Mouse (Mus musculus): Measurements from ENCODE around the gene Ywhag. TPM values are rescaled to one million over a fixed set of nuclear protein-coding genes. Genes with fewer than 3 reads are reported as not detected.
A peak's percentile ranks its signal among the peaks of the same experiment; 100 is the strongest.

The Ywhag gene
- polyA plus RNA-seq, 1 experiment from 2014 or later: 66.8 TPM

GRCm38 (mm10) chr5:135962492-135963279 lies 28.3 kb upstream of the Ywhag start:
- peak overlapping the region; percentile 89 for H3K4me2 ChIP-seq (ENCODE audit: low read depth, low read length)
- H3K36me3 ChIP-seq (replicated peaks; ENCODE audit: insufficient read depth, low read length): no peaks in the 10 kb centered on the region
- H3K9ac ChIP-seq (replicated peaks): peak overlapping the region; percentile 72
- no peaks in the 10 kb centered on the region for H3K27me3 ChIP-seq (ENCODE audit: insufficient read depth, low read length)
- peak overlapping the region; percentile 52 for H3K4me3 ChIP-seq (ENCODE audit: low read depth, low read length)
- TF ChIP-seq CTCF (IDR thresholded peaks at IDR 0.05; ENCODE audit: low read depth) (peak; percentile 45), EP300 (IDR thresholded peaks at IDR 0.05; ENCODE audit: low read depth) (0 out of 2 replicates have a peak, but pooled peaks have one; percentile 9)
- WGBS (ENCODE audit: insufficient replicate concordance): under 1% methylated on average over 60 of the region's 64 CpGs
- H3K4me1 ChIP-seq (ENCODE audit: insufficient read depth): peaks cover 42% of the 10 kb centered on the region
- peak; percentile 92 for ATAC-seq
- H3K9me3 ChIP-seq (ENCODE audit: low read length): no peaks in the 10 kb centered on the region
- H3K27ac ChIP-seq (ENCODE audit: low read depth): peak overlapping the region; percentile 98
- peak; percentile 98 for DNase-seq

- Histone ChIP-seq H3K4me1 (ENCODE audit: insufficient read depth) (peaks cover 44% of the 10 kb centered on the region), H3K9ac (replicated peaks) (peak overlapping the region; percentile 72)
- 0% methylated on average over 11 of the region's 11 CpGs for WGBS (ENCODE audit: insufficient replicate concordance)
Measured at GRCm38 (mm10) chr5:135962125-135962491, 27.7 kb upstream of the Ywhag start.

GRCm38 (mm10) chr5:135960909-135961635 lies 26.7 kb upstream of the Ywhag start:
- Histone ChIP-seq H3K36me3 (replicated peaks; ENCODE audit: insufficient read depth, low read length) (no peaks in the 10 kb centered on the region), H3K4me1 (ENCODE audit: insufficient read depth) (peaks cover 55% of the 10 kb centered on the region), H3K9ac (replicated peaks) (peak overlapping the region; percentile 72), H3K4me3 (ENCODE audit: low read depth, low read length) (peak overlapping the region; percentile 52), H3K27ac (ENCODE audit: low read depth) (peak overlapping the region; percentile 98), H3K9me3 (ENCODE audit: low read length) (no peaks in the 10 kb centered on the region), H3K4me2 (ENCODE audit: low read depth, low read length) (peak overlapping the region; percentile 89), H3K27me3 (ENCODE audit: insufficient read depth, low read length) (no peaks in the 10 kb centered on the region)
- DNase-seq: no peak
- 88% methylated on average over 15 of the region's 15 CpGs for WGBS (ENCODE audit: insufficient replicate concordance)
- ATAC-seq: no peak
- TF ChIP-seq EP300 (IDR thresholded peaks at IDR 0.05; ENCODE audit: low read depth) (no peak), CTCF (IDR thresholded peaks at IDR 0.05; ENCODE audit: low read depth) (no peak)

More at GRCm38 (mm10) chr5:135962125-135962491, 27.7 kb upstream of the Ywhag start:
- peak overlapping the region; percentile 98 for H3K27ac ChIP-seq (ENCODE audit: low read depth)
- TF ChIP-seq CTCF (IDR thresholded peaks at IDR 0.05; ENCODE audit: low read depth) (0 out of 2 replicates have a peak, but pooled peaks have one; percentile 29), EP300 (IDR thresholded peaks at IDR 0.05; ENCODE audit: low read depth) (0 out of 2 replicates have a peak, but pooled peaks have one; percentile 34)
- peak overlapping the region; percentile 52 for H3K4me3 ChIP-seq (ENCODE audit: low read depth, low read length)
- ATAC-seq (no peak), DNase-seq (no peak)
- H3K27me3 ChIP-seq (ENCODE audit: insufficient read depth, low read length): no peaks in the 10 kb centered on the region
- H3K4me2 ChIP-seq (ENCODE audit: low read depth, low read length): peak overlapping the region; percentile 89
- H3K9me3 ChIP-seq (ENCODE audit: low read length): no peaks in the 10 kb centered on the region
- no peaks in the 10 kb centered on the region for H3K36me3 ChIP-seq (replicated peaks; ENCODE audit: insufficient read depth, low read length)

GRCm38 (mm10) chr5:135959911-135960310 lies 25.5 kb upstream of the Ywhag start:
- Histone ChIP-seq H3K27me3 (ENCODE audit: insufficient read depth, low read length) (no peaks in the 10 kb centered on the region), H3K9ac (replicated peaks) (no peak overlapping the region), H3K27ac (ENCODE audit: low read depth) (no peak overlapping the region), H3K4me2 (ENCODE audit: low read depth, low read length) (no peak overlapping the region), H3K4me3 (ENCODE audit: low read depth, low read length) (no peak overlapping the region), H3K36me3 (replicated peaks; ENCODE audit: insufficient read depth, low read length) (no peaks in the 10 kb centered on the region), H3K9me3 (ENCODE audit: low read length) (no peaks in the 10 kb centered on the region), H3K4me1 (ENCODE audit: insufficient read depth) (peaks cover 51% of the 10 kb centered on the region)
- WGBS (ENCODE audit: insufficient replicate concordance): 95% methylated on average over 7 of the region's 7 CpGs
- TF ChIP-seq EP300 (IDR thresholded peaks at IDR 0.05; ENCODE audit: low read depth): no peak
- TF ChIP-seq CTCF (IDR thresholded peaks at IDR 0.05; ENCODE audit: low read depth): no peak
- ATAC-seq (no peak), DNase-seq (no peak)

- Histone ChIP-seq H3K4me1 (ENCODE audit: insufficient read depth) (peaks cover 50% of the 10 kb centered on the region), H3K27ac (ENCODE audit: low read depth) (peak overlapping the region; percentile 86), H3K27me3 (ENCODE audit: insufficient read depth, low read length) (no peaks in the 10 kb centered on the region), H3K4me2 (ENCODE audit: low read depth, low read length) (peak overlapping the region; percentile 63; the same call in 1 of the 2 replicates), H3K4me3 (ENCODE audit: low read depth, low read length) (no peak overlapping the region), H3K9ac (replicated peaks) (no peak overlapping the region), H3K9me3 (ENCODE audit: low read length) (no peaks in the 10 kb centered on the region), H3K36me3 (replicated peaks; ENCODE audit: insufficient read depth, low read length) (no peaks in the 10 kb centered on the region)
- DNase-seq (no peak), ATAC-seq (no peak)
- WGBS (ENCODE audit: insufficient replicate concordance): 91% methylated on average over 4 of the region's 4 CpGs
- TF ChIP-seq EP300 (IDR thresholded peaks at IDR 0.05; ENCODE audit: low read depth): no peak
- no peak for TF ChIP-seq CTCF (IDR thresholded peaks at IDR 0.05; ENCODE audit: low read depth)
Measured at GRCm38 (mm10) chr5:135958367-135958766, 24.0 kb upstream of the Ywhag start.
